Mouse (Mus musculus): Measurements from ENCODE around the gene Slc25a26.

DNA sequence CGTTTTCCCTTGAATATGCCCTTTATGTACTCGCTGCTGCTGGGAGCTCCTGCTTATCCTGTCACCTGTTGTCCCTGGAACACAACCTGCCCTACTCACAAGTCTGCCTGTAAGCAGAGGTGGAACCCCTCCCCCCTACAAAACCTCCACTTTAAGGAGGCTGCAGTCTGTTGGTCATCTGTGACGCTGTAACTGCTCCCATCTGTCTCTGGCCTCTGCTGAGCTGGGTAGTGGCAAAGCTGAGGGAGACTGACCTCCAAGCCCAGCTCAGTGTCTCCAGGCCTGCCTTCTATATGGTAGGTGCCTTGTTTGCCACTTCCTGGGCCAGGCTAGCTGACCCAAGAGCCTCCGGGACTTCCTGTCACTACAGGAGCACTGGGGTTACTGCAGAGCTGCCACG is 101.7 kb downstream of the Slc25a26 start:
- TF ChIP-seq CTCF (conservative IDR thresholded peaks at IDR 0.05; ENCODE audit: low read length) (no peak), POU5F1 (IDR thresholded peaks at IDR 0.05; ENCODE audit: borderline replicate concordance, low read length) (no peak), NANOG (IDR thresholded peaks at IDR 0.05; ENCODE audit: borderline replicate concordance, low read length) (no peak)
